Mouse (Mus musculus): ENCODE data around the gene Pou4f2. TPM values are rescaled to one million over a fixed set of nuclear protein-coding genes. Genes with fewer than 3 reads are reported as not detected.

The Pou4f2 gene
- polyA plus RNA-seq, 1 experiment from 2014 or later, result not detected

DNA sequence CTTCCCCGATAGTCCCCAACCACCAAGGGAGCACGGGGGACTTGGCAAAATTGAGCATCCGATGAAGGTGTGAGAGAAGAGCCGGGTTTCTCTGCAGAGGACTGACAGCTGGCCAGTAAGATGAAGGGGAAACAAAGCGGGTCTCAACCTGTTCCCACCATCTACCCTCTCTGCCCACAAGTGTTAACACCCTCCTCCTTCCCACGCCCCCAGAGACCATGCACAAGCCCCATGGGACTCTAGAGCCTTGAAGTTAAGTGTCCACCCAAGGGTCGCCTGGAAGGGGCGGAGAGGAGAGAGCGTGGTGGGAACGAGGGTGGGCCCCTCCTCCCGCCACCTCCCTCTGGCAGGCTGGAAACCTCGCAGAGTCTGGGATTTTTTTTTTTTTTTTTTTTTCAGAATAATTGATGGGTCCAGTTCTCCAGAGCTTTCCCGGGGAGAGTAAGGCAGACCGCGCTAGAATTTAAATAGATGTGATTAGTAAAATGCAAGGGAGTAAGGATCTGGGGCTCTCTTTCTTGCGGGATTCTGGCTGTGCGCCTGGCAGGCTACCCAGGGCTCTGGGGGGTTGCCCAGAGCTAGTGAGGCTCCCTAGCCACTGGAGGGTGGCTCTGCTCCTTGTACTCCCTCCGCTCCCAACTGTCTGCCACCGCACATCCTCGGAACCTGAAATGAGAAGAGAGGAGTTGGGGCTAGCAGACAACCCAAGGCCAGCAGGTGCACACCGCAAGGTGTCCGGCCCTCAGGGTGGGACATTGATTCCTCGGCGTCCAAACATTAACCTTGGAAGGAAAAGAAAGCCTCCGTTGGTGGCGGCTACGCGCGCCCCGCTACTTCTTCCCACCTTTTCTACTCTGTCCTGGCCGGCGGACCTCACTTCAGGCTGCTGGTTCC is 9.3 kb downstream of the Pou4f2 start:
- 2% methylated on average over 32 of the region's 32 CpGs for WGBS (ENCODE audit: insufficient replicate concordance)
- no peak for ATAC-seq (replicated peaks; ENCODE audit: insufficient number of reproducible peaks, low FRiP score, low TSS enrichment)
- H3K4me3 ChIP-seq (ENCODE audit: low read depth, low read length), result no peak overlapping the region
- peaks cover 74% of the 10 kb centered on the region for H3K27me3 ChIP-seq (ENCODE audit: control insufficient read depth, insufficient read depth, low read length)
- no peak overlapping the region for H3K9ac ChIP-seq (ENCODE audit: low read depth, low read length)
- no peaks in the 10 kb centered on the region for H3K4me1 ChIP-seq (ENCODE audit: control insufficient read depth, insufficient read depth, low read length)
- no peaks in the 10 kb centered on the region for H3K36me3 ChIP-seq (ENCODE audit: control insufficient read depth, insufficient read depth, low read length)
- H3K4me2 ChIP-seq, result no peak overlapping the region
- no peak overlapping the region for H3K27ac ChIP-seq (ENCODE audit: low read depth, low read length)
- H3K9me3 ChIP-seq (replicated peaks; ENCODE audit: control insufficient read depth, low read length), result no peaks in the 10 kb centered on the region

DNA sequence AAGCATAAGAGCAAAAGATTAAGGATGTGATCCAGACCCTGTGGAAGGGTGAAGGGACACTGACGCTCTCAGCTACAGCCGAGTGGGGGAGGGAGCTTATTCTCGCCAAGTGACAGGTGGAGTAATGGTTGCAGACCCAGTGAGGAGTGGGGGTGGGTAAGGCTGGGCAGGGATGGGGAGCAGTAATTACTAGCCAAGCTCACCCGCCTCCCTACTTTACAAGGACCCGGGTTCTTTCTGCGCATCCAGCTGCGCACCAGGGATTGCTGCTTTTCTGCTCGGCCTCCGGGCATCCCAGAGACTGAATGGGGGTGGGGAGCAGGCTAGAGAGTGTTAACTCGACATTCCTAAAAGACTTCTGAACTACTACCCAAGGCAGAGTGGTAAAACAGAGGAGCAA is 10.0 kb downstream of the Pou4f2 start:
- Histone ChIP-seq H3K27me3 (ENCODE audit: control insufficient read depth, insufficient read depth, low read length) (peaks cover 67% of the 10 kb centered on the region), H3K9me3 (replicated peaks; ENCODE audit: control insufficient read depth, low read length) (no peaks in the 10 kb centered on the region), H3K27ac (ENCODE audit: low read depth, low read length) (no peak overlapping the region), H3K36me3 (ENCODE audit: control insufficient read depth, insufficient read depth, low read length) (no peaks in the 10 kb centered on the region), H3K4me3 (ENCODE audit: low read depth, low read length) (no peak overlapping the region), H3K4me1 (ENCODE audit: control insufficient read depth, insufficient read depth, low read length) (no peaks in the 10 kb centered on the region), H3K9ac (ENCODE audit: low read depth, low read length) (no peak overlapping the region), H3K4me2 (no peak overlapping the region)
- 3% methylated on average over 10 of the region's 10 CpGs for WGBS (ENCODE audit: insufficient replicate concordance)
- no peak for ATAC-seq (replicated peaks; ENCODE audit: insufficient number of reproducible peaks, low FRiP score, low TSS enrichment)

- ATAC-seq (replicated peaks; ENCODE audit: insufficient number of reproducible peaks, low FRiP score, low TSS enrichment), result no peak
- WGBS (ENCODE audit: insufficient replicate concordance), result 0% methylated on average over 1 of the region's 1 CpGs
- H3K36me3 ChIP-seq (ENCODE audit: control insufficient read depth, insufficient read depth, low read length), result no peaks in the 10 kb centered on the region
- H3K27me3 ChIP-seq (ENCODE audit: control insufficient read depth, insufficient read depth, low read length), result peaks cover 66% of the 10 kb centered on the region
- no peak overlapping the region for H3K4me2 ChIP-seq
- no peak overlapping the region for H3K4me3 ChIP-seq (ENCODE audit: low read depth, low read length)
- no peak overlapping the region for H3K27ac ChIP-seq (ENCODE audit: low read depth, low read length)
- no peaks in the 10 kb centered on the region for H3K9me3 ChIP-seq (replicated peaks; ENCODE audit: control insufficient read depth, low read length)
- H3K9ac ChIP-seq (ENCODE audit: low read depth, low read length), result no peak overlapping the region
- H3K4me1 ChIP-seq (ENCODE audit: control insufficient read depth, insufficient read depth, low read length), result peaks cover 4% of the 10 kb centered on the region; the same call in 1 of the 2 replicates
Measured at GRCm38 (mm10) chr8:78423937-78424336, 12.5 kb downstream of the Pou4f2 start.

- H3K9ac ChIP-seq (ENCODE audit: low read depth, low read length), result no peak overlapping the region
- peaks cover 4% of the 10 kb centered on the region; the same call in 1 of the 2 replicates for H3K4me1 ChIP-seq (ENCODE audit: control insufficient read depth, insufficient read depth, low read length)
- no peak for ATAC-seq (replicated peaks; ENCODE audit: insufficient number of reproducible peaks, low FRiP score, low TSS enrichment)
- WGBS (ENCODE audit: insufficient replicate concordance), result under 1% methylated on average over 19 of the region's 19 CpGs
- H3K4me2 ChIP-seq, result peak overlapping the region; percentile 82
- H3K9me3 ChIP-seq (replicated peaks; ENCODE audit: control insufficient read depth, low read length), result no peaks in the 10 kb centered on the region
- no peaks in the 10 kb centered on the region for H3K36me3 ChIP-seq (ENCODE audit: control insufficient read depth, insufficient read depth, low read length)
- peak overlapping the region; percentile 39 for H3K4me3 ChIP-seq (ENCODE audit: low read depth, low read length)
- H3K27me3 ChIP-seq (ENCODE audit: control insufficient read depth, insufficient read depth, low read length), result peaks cover 35% of the 10 kb centered on the region
- no peak overlapping the region for H3K27ac ChIP-seq (ENCODE audit: low read depth, low read length)
Measured at GRCm38 (mm10) chr8:78420101-78420503, 16.3 kb downstream of the Pou4f2 start.

- Histone ChIP-seq H3K4me3 (ENCODE audit: low read depth, low read length) (no peak overlapping the region), H3K36me3 (ENCODE audit: control insufficient read depth, insufficient read depth, low read length) (no peaks in the 10 kb centered on the region), H3K27ac (ENCODE audit: low read depth, low read length) (no peak overlapping the region), H3K4me1 (ENCODE audit: control insufficient read depth, insufficient read depth, low read length) (peaks cover 4% of the 10 kb centered on the region; the same call in 1 of the 2 replicates), H3K27me3 (ENCODE audit: control insufficient read depth, insufficient read depth, low read length) (peaks cover 29% of the 10 kb centered on the region), H3K9me3 (replicated peaks; ENCODE audit: control insufficient read depth, low read length) (no peaks in the 10 kb centered on the region), H3K9ac (ENCODE audit: low read depth, low read length) (no peak overlapping the region), H3K4me2 (peak overlapping the region; percentile 82)
- WGBS (ENCODE audit: insufficient replicate concordance), result 24% methylated on average over 4 of the region's 4 CpGs
- ATAC-seq (replicated peaks; ENCODE audit: insufficient number of reproducible peaks, low FRiP score, low TSS enrichment), result no peak
Measured at GRCm38 (mm10) chr8:78419272-78419671, 17.2 kb downstream of the Pou4f2 start.

DNA sequence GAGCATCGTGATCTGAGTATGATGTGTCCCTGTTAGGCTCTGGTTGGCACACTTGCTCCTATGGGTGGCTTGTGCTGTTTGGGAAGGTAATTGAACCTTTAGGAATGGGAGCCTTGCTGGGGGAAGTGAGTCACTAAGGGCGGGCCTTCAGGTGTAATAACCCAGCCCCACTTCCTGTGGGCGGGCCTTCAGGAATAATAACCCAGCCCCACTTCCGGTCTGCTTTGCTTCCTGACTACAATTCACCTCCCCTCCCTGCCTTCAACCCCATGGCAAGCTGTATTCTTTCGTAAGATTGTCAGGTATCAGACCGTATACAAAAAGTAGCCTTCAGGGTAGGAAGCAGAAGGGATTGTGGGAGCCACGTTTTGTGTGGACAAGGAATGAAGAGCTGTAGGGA is 45.7 kb downstream of the Pou4f2 start:
- Histone ChIP-seq H3K27ac (ENCODE audit: low read depth, low read length) (no peak overlapping the region), H3K9me3 (replicated peaks; ENCODE audit: control insufficient read depth, low read length) (no peaks in the 10 kb centered on the region), H3K4me1 (ENCODE audit: control insufficient read depth, insufficient read depth, low read length) (no peaks in the 10 kb centered on the region), H3K4me2 (no peak overlapping the region), H3K27me3 (ENCODE audit: control insufficient read depth, insufficient read depth, low read length) (no peaks in the 10 kb centered on the region), H3K4me3 (ENCODE audit: low read depth, low read length) (no peak overlapping the region), H3K9ac (ENCODE audit: low read depth, low read length) (no peak overlapping the region), H3K36me3 (ENCODE audit: control insufficient read depth, insufficient read depth, low read length) (no peaks in the 10 kb centered on the region)
- ATAC-seq (replicated peaks; ENCODE audit: insufficient number of reproducible peaks, low FRiP score, low TSS enrichment), result no peak
- WGBS (ENCODE audit: insufficient replicate concordance), result 80% methylated on average over 7 of the region's 7 CpGs

Other genes with a start within 250 kb of the Pou4f2 start
- not detected in 2 replicates for gene Ttc29, start 223.3 kb downstream of the Pou4f2 start, polyA plus RNA-seq (2014; fragmentation: Nextera tagmentation; extraction: Ambion mirVana)
- 186 and 194 TPM in 2 replicates for gene Rbmxl1, start 72.3 kb upstream of the Pou4f2 start, polyA plus RNA-seq (2014; fragmentation: Nextera tagmentation; extraction: Ambion mirVana)
- 7.7 and 8.9 TPM in 2 replicates for gene Slc10a7, start 72.7 kb upstream of the Pou4f2 start, polyA plus RNA-seq (2014; fragmentation: Nextera tagmentation; extraction: Ambion mirVana)

All from heart, embryonic 11.5 days (tissue).